Mouse (Mus musculus) retina, adult 2 months (tissue): ENCODE results near the gene Baz1a.
"Not testable (repeated sequence)": the region's sequence is repeated elsewhere in the genome, so short reads cannot be mapped to it uniquely, and the experiment has no call there.

ENCODE experiments used
- DNase-seq: peaks from one replicate; pipeline ENCODE4 v3.0.0-alpha.2; 2012; ENCODE audit warnings: low read depth, low spot score

The Baz1a gene

DNA sequence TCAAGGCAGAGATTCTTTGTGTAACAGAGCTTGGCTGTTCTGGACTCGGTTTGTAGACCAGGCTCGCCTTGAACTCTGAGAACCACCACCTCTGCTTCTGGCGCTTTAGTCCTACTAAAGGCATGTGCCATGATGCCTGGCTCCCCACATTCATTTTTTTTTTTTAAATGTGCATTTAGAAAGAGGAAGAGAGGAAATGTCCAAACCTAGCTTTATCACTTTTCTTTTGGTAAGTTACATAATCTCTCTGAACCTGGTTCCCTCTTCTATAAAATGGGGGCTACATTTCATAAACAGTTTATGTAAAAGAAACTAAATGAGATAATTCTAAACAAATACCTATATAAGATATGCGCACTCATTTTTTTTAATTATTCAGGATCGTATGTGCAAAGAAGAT lies 33.2 kb downstream of the Baz1a start:
- no peak for DNase-seq

GRCm38 (mm10) chr12:54980532-54980931 lies 33.6 kb downstream of the Baz1a start:
- DNase-seq: no peak

DNA sequence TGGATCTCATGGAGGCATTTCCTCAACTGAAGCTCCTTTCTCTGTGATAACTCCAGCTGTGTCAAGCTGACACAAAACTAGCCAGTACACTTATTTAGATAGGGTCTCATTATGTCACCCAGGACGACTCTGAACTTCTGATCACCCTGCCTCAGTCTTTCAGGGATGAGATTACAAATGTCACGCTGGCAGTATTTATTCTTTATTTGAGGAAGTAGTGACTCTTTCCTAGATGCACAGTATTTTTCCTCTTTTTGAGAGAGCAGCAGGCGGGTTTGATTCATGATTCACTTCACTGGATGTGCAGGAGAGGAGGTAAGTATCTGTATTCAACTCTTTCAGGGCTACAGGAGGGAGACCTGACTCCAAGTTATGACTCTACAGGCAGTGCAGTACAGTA lies 45.1 kb downstream of the Baz1a start:
- no peak for DNase-seq

DNA sequence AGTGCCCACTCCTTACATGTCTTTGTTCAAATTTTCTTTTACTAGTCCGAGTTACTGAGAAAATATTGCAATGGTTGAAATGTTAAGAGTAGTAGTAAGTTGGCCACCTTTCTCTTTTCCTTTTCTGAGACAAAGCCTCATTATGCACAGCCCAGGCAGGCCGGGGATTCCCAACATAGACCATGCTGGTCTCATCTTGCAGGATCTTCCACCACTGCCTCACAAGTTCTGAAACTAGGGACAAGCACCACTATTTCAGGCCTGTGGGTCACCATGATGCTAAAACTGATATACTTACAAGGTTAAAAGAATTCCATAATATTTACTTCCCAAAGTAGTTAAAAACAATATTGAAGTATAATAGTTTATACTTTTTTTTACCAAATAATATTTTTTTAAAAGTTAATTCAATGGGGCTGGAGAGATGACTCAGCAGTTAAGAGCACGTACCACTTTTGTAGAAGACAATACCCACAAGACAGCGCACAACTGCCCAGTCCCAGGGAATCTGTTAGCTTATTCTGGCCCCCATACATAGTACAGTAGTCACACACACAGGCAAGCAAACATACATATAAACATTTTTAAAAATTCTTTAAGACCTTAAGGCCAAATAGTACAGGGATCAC lies 48.5 kb downstream of the Baz1a start:
- no peak for DNase-seq

GRCm38 (mm10) chr12:54959569-54959968 lies 54.6 kb downstream of the Baz1a start:
- DNase-seq: no peak

DNA sequence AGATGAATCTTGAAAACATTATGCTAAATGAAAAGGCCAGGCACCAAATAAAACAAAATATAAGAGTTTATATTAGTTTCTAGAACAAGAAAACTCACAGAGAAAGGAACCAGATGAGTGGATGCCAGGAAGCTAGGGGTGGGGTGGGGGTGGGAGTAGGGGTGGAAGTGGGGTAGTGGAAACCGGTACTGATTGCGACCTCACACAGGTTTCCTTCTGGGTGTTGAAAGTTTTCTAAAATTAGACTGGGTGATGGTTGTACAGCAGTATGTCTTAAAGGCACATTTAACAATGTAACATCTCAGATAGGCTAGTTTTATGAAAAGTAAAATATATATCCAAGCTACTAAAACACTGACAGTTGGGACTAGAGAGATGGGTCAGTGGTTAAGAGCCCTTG lies 57.2 kb downstream of the Baz1a start:
- no peak for DNase-seq

GRCm38 (mm10) chr12:54956457-54956856 lies 57.7 kb downstream of the Baz1a start:
- DNase-seq: no peak

DNA sequence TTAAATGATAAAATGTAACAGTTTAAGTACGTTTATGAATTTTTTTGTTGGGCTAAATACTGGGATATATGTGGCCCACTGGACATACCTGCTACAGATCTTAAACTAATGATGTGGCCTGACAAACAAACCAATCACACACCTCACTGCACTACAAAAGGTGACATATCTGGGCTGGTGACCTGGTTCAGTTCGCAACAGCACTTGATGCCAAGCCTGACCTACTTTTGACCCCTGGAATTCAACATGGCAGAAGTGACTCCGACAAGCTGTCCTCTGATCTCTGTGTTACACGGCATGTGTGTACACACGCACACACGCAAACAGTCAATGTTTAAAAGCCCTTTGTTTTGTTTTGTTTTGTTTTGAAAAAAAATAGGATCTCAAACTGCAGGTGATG lies 68.0 kb downstream of the Baz1a start:
- DNase-seq: no peak

GRCm38 (mm10) chr12:54942586-54943157 lies 71.5 kb downstream of the Baz1a start:
- not testable (repeated sequence) for DNase-seq

DNA sequence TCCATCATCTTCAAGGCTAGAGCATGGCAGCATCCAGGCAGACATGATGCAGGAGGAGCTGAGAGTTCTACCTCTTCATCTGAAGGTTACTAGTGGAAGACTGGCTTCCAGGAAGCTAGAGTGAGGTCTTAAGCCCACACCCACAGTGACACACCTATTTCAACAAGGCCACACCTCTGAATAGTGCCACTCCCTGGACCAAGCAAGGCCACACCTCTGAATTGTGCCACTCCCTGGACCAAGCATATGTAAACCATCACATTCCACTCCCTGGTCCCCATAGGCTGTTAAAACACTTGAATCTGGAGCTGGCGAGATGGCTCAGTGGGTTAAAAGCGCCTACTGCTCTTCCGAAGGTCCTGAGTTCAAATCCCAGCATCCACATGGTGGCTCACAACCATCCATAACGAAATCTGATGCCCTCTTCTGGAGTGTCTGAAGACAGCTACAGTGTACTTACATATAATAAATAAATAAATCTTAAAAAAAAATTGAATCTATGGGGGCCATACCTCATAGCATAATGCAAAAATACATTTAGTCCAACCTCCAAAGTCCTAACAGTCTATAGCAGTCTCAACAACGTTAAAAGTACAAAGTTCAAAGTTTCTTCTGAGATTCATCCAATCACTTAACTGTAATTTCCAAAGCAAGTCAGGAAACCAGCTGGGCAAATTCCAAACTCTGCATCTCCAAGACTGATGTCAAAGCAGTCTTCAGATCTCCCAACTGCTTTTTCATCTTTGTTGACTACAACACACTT lies 76.4 kb downstream of the Baz1a start:
- DNase-seq: not testable (repeated sequence)

DNA sequence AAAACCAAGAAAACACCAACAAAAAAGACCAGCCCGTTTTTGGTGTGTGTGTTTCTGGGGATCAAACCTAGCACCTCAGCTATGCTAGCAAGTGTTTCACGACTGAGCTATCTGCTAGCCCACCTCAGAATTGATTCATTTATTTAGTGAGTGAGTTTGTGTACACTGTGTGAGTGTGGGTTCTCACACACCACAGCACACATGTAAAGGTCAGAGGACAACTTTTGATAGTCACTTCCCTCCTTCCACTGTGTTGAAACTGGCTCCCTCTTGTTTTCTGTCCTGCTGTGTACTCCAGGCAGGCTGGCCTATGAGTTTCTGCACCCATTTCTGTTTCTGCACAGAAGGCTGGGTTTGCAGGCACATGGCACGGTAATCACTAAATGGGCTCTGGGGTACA lies 103.8 kb downstream of the Baz1a start:
- DNase-seq: no peak

GRCm38 (mm10) chr12:54892559-54892958 lies 121.6 kb downstream of the Baz1a start:
- DNase-seq: not testable (repeated sequence)

GRCm38 (mm10) chr12:54890426-54890825 lies 123.7 kb downstream of the Baz1a start:
- no peak for DNase-seq

DNA sequence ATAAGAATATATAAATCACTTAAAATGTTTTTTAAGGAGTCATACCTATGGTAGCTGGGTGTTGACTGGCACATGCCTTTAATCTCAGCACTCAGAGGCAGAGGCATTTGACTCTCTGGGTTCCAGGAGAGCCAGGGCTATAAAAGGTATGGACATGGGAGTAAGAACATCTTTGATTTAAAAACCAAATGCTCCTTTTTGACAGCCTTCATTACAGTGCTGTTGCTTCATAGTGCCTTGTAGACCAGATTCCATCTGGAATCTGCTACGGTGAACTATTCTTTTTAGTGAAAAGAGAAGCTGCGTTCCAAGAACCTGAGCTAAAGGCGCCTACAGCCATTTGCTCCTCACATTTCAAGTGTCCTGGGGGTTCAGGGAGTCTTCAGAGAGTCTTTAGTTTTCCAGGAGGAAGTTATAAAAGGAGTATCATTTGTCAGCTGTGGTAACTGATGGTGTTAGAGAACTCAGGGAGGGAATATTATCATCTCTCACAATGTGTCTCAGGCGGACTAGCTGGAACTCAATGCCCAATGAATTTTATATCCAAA lies 126.5 kb downstream of the Baz1a start:
- no peak for DNase-seq

- peak; percentile 37 for DNase-seq
Measured at GRCm38 (mm10) chr12:54879630-54880029, 134.5 kb downstream of the Baz1a start.

DNA sequence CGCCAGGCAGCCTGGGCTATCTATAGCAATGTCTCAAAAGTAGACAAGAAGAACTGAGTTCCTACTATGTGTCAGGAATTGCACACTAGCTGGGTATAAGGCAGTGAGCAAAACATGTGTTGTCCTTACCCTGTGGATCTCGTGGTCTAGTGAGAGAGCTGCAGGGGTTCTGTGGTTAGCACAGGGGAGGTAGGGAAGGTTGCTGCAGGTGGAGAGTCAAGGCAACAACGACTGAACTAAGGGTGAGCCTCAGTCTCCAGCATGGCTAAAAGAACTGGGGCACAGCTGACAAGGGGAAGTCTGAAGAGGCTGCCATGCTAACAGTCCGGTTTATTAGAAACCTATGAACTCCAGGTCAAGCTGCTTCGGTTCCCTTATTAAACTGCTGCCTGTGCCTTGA lies 134.9 kb downstream of the Baz1a start:
- no peak for DNase-seq

DNA sequence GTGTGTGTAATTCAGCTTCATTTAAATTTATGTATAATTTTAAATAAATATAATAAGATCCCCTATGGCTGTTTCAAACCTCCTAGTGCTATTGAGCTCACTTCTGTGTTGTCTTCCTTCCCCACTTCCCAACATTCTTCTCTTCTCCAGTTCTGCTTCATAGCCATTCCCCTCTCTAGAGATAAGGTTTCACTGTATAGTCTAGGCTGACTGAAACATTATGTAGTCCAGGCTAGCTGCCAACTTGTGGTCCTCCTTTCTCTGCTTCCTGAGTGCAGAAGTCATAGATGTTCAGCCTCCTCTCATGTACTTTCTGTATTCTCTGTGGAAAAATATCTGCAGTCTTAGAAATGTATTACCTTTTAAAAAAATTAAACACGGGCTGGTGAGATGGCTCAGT lies 136.3 kb downstream of the Baz1a start:
- DNase-seq: no peak

DNA sequence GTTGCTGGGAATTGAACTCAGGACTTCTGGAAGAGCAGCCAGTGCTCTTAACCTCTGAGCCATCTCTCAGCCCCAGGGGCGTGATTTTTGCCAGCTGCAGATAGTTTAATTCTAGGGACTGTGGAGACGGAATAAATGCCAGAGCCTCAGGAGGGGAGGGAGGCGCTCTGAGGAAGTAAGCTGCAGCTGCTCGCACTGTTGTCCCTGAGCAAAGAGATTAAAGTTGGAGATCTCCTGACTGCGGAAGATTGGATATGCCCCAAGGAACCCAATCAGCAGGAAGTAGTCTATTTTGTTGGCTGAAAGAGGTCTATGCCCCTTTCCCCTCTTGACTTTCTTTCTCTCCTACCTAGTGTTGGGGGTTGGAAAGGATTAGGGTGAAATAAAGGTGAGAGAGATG lies 137.3 kb downstream of the Baz1a start:
- no peak for DNase-seq

DNA sequence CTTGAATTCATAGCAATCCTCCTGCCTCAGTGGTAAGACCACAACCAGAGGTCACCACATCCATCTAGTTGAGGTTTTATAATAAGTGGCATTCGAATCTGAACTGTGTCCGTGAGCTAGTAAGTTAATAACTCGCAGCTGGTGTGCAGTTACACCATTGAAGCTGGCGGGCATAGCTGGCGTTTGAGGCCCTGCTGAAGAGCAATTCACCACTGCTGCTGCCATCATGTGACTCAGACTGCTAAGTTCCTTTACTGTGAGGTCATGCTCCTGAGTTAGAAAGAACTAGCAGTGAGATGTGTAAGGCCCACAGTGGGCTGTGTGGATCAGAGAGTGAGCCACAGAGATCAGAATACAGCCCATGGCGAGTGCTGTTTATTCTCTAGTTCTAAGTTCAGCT lies 139.4 kb downstream of the Baz1a start:
- DNase-seq: no peak

- peak; percentile 68 for DNase-seq
Measured at GRCm38 (mm10) chr12:54862606-54863535, 151.3 kb downstream of the Baz1a start, which contains the start of gene Cfl2. TSS of gene Cfl2 (minus strand) at chr12:54862877.

DNA sequence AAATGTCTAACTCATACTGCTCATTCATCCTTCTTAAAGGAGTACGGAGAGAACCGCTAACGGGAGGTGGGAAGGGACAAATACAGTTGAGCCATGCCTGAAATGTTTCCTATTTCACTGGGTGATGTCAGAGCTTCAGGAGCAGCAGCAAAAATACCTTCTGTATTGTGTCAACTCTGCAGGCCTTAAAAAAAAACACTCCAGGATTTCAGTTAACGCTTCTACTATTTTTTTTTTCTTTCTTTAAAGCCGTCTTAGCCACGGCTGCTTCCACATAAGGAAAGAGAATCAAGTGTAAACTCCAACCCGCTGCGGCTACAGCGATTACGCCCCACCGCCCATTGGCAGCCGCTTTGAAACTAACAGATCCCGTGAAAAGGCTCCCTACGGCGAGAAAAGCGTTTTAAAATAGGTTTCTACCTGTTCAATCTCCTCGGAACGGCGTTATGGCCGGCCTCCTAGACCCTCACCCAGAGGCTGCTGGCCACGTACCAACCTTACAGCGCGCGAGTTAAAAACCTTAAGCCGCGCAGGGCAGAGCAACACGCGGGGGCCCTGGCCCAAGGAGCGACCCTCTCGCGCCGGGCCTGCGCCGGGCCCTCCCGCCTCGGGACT lies 152.1 kb downstream of the Baz1a start:
- peak; percentile 23 for DNase-seq
